Mouse (Mus musculus) hindbrain, embryonic 13.5 days (tissue): ENCODE measurements around the gene Ptbp1. TPM values are rescaled to one million over a fixed set of nuclear protein-coding genes. Genes with fewer than 3 reads are reported as not detected.

Experiments
- ATAC-seq: fragments of 200-750 bp; cut with Nextera tagmentation; 2 replicates; pipeline ENCODE4 v1.8.0; 2017; ENCODE audit warnings: moderate TSS enrichment; ENCODE audit not compliant: low FRiP score
- H3K27ac ChIP-seq: fragments of 300-500 bp; sonication (generic); 2 replicates; pipeline ENCODE4 v1.5.1; 2015; ENCODE audit warnings: inconsistent platforms, mild to moderate bottlenecking, moderate library complexity
- H3K27me3 ChIP-seq: fragments of 300-500 bp; sonication (generic); 2 replicates; pipeline ENCODE4 v1.6.1; 2015; ENCODE audit warnings: mild to moderate bottlenecking, inconsistent platforms
- H3K36me3 ChIP-seq: fragments of 300-500 bp; sonication (generic); 2 replicates; pipeline ENCODE4 v1.6.1; 2015; ENCODE audit warnings: mild to moderate bottlenecking, inconsistent platforms
- H3K4me1 ChIP-seq: fragments of 300-500 bp; sonication (generic); replicated peaks from 2 replicates; pipeline ENCODE4 v1.6.1; 2015; ENCODE audit warnings: inconsistent platforms
- H3K4me2 ChIP-seq: fragments of 300-500 bp; sonication (generic); 2 replicates; pipeline ENCODE4 v1.6.1; 2015; ENCODE audit warnings: inconsistent platforms, mild to moderate bottlenecking, moderate library complexity
- H3K4me3 ChIP-seq: fragments of 300-500 bp; sonication (generic); 2 replicates; pipeline ENCODE4 v1.5.1; 2015; ENCODE audit warnings: mild to moderate bottlenecking, inconsistent platforms
- H3K9ac ChIP-seq: fragments of 300-500 bp; sonication (generic); 2 replicates; pipeline ENCODE4 v1.6.1; 2015; ENCODE audit warnings: mild to moderate bottlenecking, inconsistent platforms
- H3K9me3 ChIP-seq: fragments of 300-500 bp; sonication (generic); 2 replicates; pipeline ENCODE4 v1.6.1; 2016; ENCODE audit warnings: inconsistent platforms
- WGBS: fragments of 180-500 bp; shearing (Covaris S2); methylation state at CpG from one replicate; pipeline ENCODE4 v1.1.7; 2015; 5-methylcytosine and 5-hydroxymethylcytosine counted together
- polyA plus RNA-seq: library from polyadenylated mRNA; unstranded; fragments of >200 nt; fragmentation: Nextera tagmentation; extraction: Ambion mirVana; gene quantifications from 2 replicates; pipeline ENCODE4 v1.2.1, GENCODE M21; 2015

Gene Ptbp1
- polyA plus RNA-seq, 1 experiment from 2014 or later = 86.0 TPM

GRCm38 (mm10) chr10:79862049-79862788 is 8.0 kb downstream of the Ptbp1 start:
- H3K27ac ChIP-seq = peak overlapping the region; percentile 46
- peak overlapping the region; percentile 2; the same call in 1 of the 2 replicates for H3K9ac ChIP-seq
- ATAC-seq = no peak
- H3K9me3 ChIP-seq = no peaks in the 10 kb centered on the region
- no peak overlapping the region for H3K4me2 ChIP-seq
- no peaks in the 10 kb centered on the region for H3K27me3 ChIP-seq
- peaks cover 72% of the 10 kb centered on the region for H3K4me1 ChIP-seq
- H3K36me3 ChIP-seq = peaks cover 92% of the 10 kb centered on the region
- H3K4me3 ChIP-seq = no peak overlapping the region
- WGBS = 79% methylated on average over 23 of the region's 23 CpGs

- Histone ChIP-seq H3K9me3 (no peaks in the 10 kb centered on the region), H3K4me2 (no peak overlapping the region), H3K27me3 (no peaks in the 10 kb centered on the region), H3K4me3 (no peak overlapping the region), H3K4me1 (peaks cover 69% of the 10 kb centered on the region), H3K9ac (no peak overlapping the region), H3K27ac (0 out of 2 replicates have a peak overlapping the region, but pooled peaks have one; percentile 46), H3K36me3 (peaks cover 88% of the 10 kb centered on the region)
- WGBS = 78% methylated on average over 10 of the region's 10 CpGs
- no peak for ATAC-seq
These were observed 8.7 kb downstream of the Ptbp1 start for GRCm38 (mm10) chr10:79862925-79863324.

- H3K27me3 ChIP-seq = no peaks in the 10 kb centered on the region
- no peak overlapping the region for H3K4me3 ChIP-seq
- H3K27ac ChIP-seq = peak overlapping the region; percentile 61
- peaks cover 88% of the 10 kb centered on the region for H3K36me3 ChIP-seq
- H3K9ac ChIP-seq = 0 out of 2 replicates have a peak overlapping the region, but pooled peaks have one; percentile 46
- 58% methylated on average over 10 of the region's 10 CpGs for whole genome bisulfite sequencing
- H3K4me2 ChIP-seq = no peak overlapping the region
- 0 out of 2 replicates have a peak, but pooled peaks have one; percentile 17 for ATAC-seq
- H3K9me3 ChIP-seq = no peaks in the 10 kb centered on the region
- H3K4me1 ChIP-seq = peaks cover 62% of the 10 kb centered on the region
These were observed 10.3 kb downstream of the Ptbp1 start for GRCm38 (mm10) chr10:79864351-79865188.

- no peak overlapping the region for H3K4me3 ChIP-seq
- no peaks in the 10 kb centered on the region for H3K9me3 ChIP-seq
- H3K36me3 ChIP-seq = peaks cover 88% of the 10 kb centered on the region
- peaks cover 62% of the 10 kb centered on the region for H3K4me1 ChIP-seq
- H3K27ac ChIP-seq = peak overlapping the region; percentile 61
- no peaks in the 10 kb centered on the region for H3K27me3 ChIP-seq
- ATAC-seq = no peak
- 70% methylated on average over 12 of the region's 12 CpGs for WGBS
- 0 out of 2 replicates have a peak overlapping the region, but pooled peaks have one; percentile 46 for H3K9ac ChIP-seq
- H3K4me2 ChIP-seq = no peak overlapping the region
These were observed 11.0 kb downstream of the Ptbp1 start for GRCm38 (mm10) chr10:79865189-79865601.

GRCm38 (mm10) chr10:79865801-79866295 is 11.6 kb downstream of the Ptbp1 start:
- H3K4me2 ChIP-seq = no peak overlapping the region
- H3K4me3 ChIP-seq = no peak overlapping the region
- 72% methylated on average over 19 of the region's 19 CpGs for WGBS
- ATAC-seq = peak; percentile 5; the same call in 1 of the 2 replicates
- peaks cover 64% of the 10 kb centered on the region for H3K4me1 ChIP-seq
- H3K27ac ChIP-seq = peak overlapping the region; percentile 61
- H3K9me3 ChIP-seq = no peaks in the 10 kb centered on the region
- H3K9ac ChIP-seq = peak overlapping the region; percentile 46; the same call in 1 of the 2 replicates
- no peaks in the 10 kb centered on the region for H3K27me3 ChIP-seq
- peaks cover 86% of the 10 kb centered on the region for H3K36me3 ChIP-seq

- Histone ChIP-seq H3K36me3 (peaks cover 86% of the 10 kb centered on the region), H3K27ac (0 out of 2 replicates have a peak overlapping the region, but pooled peaks have one; percentile 61), H3K27me3 (no peaks in the 10 kb centered on the region), H3K4me2 (no peak overlapping the region), H3K4me3 (no peak overlapping the region), H3K4me1 (peaks cover 66% of the 10 kb centered on the region), H3K9ac (0 out of 2 replicates have a peak overlapping the region, but pooled peaks have one; percentile 8), H3K9me3 (no peaks in the 10 kb centered on the region)
- ATAC-seq = no peak
- WGBS = 82% methylated on average over 11 of the region's 11 CpGs
These were observed 12.4 kb downstream of the Ptbp1 start for GRCm38 (mm10) chr10:79866601-79867000.

- peak overlapping the region; percentile 97; the same call in 1 of the 2 replicates for H3K9ac ChIP-seq
- peaks cover 42% of the 10 kb centered on the region for H3K36me3 ChIP-seq
- no peaks in the 10 kb centered on the region for H3K27me3 ChIP-seq
- no peak for ATAC-seq
- H3K27ac ChIP-seq = no peak overlapping the region
- WGBS = 93% methylated on average over 8 of the region's 8 CpGs
- peak overlapping the region; percentile 63 for H3K4me3 ChIP-seq
- H3K9me3 ChIP-seq = no peaks in the 10 kb centered on the region
- H3K4me2 ChIP-seq = peak overlapping the region; percentile 98
- H3K4me1 ChIP-seq = peaks cover 64% of the 10 kb centered on the region
These were observed 17.6 kb downstream of the Ptbp1 start for GRCm38 (mm10) chr10:79871845-79872244.

GRCm38 (mm10) chr10:79872862-79873261 is 18.6 kb downstream of the Ptbp1 start:
- H3K36me3 ChIP-seq = peaks cover 34% of the 10 kb centered on the region
- ATAC-seq = no peak

GRCm38 (mm10) chr10:79873313-79873712 is 19.1 kb downstream of the Ptbp1 start:
- 2% methylated on average over 6 of the region's 6 CpGs for WGBS
- peak; percentile 7; the same call in 1 of the 2 replicates for ATAC-seq
- Histone ChIP-seq H3K36me3 (peaks cover 32% of the 10 kb centered on the region), H3K4me3 (peak overlapping the region; percentile 63), H3K9ac (peak overlapping the region; percentile 97), H3K4me1 (peaks cover 56% of the 10 kb centered on the region), H3K9me3 (no peaks in the 10 kb centered on the region), H3K27ac (peak overlapping the region; percentile 96), H3K27me3 (no peaks in the 10 kb centered on the region), H3K4me2 (peak overlapping the region; percentile 98)

More at GRCm38 (mm10) chr10:79872862-79873261, 18.6 kb downstream of the Ptbp1 start:
- 42% methylated on average over 3 of the region's 3 CpGs for WGBS
- H3K9ac ChIP-seq = peak overlapping the region; percentile 97
- H3K4me3 ChIP-seq = peak overlapping the region; percentile 63
- H3K27me3 ChIP-seq = no peaks in the 10 kb centered on the region
- H3K9me3 ChIP-seq = no peaks in the 10 kb centered on the region
- peak overlapping the region; percentile 96 for H3K27ac ChIP-seq
- peak overlapping the region; percentile 98 for H3K4me2 ChIP-seq
- H3K4me1 ChIP-seq = peaks cover 56% of the 10 kb centered on the region

- Histone ChIP-seq H3K4me3 (peak overlapping the region; percentile 63), H3K4me2 (peak overlapping the region; percentile 98), H3K9ac (peak overlapping the region; percentile 97), H3K4me1 (peaks cover 54% of the 10 kb centered on the region), H3K27ac (peak overlapping the region; percentile 96), H3K27me3 (no peaks in the 10 kb centered on the region), H3K36me3 (peaks cover 30% of the 10 kb centered on the region), H3K9me3 (no peaks in the 10 kb centered on the region)
- peak; percentile 13 for ATAC-seq
- under 1% methylated on average over 26 of the region's 26 CpGs for WGBS
These were observed 19.6 kb downstream of the Ptbp1 start for GRCm38 (mm10) chr10:79873715-79874289.

GRCm38 (mm10) chr10:79874290-79874862 is 20.1 kb downstream of the Ptbp1 start, which contains the start of the genes Prtn3 and Plppr3:
TSS of gene Prtn3 (plus strand) at chr10:79874476.
TSS of gene Plppr3 (minus strand) at chr10:79874634.
- Histone ChIP-seq H3K4me1 (peaks cover 48% of the 10 kb centered on the region), H3K4me3 (peak within 1 kb of the TSS; percentile 63), H3K4me2 (peak within 1 kb of the TSS; percentile 98), H3K36me3 (peaks cover 25% of the 10 kb centered on the region), H3K27ac (peak within 1 kb of the TSS; percentile 96), H3K9me3 (no peaks in the 10 kb centered on the region), H3K27me3 (no peaks in the 10 kb centered on the region), H3K9ac (peak within 1 kb of the TSS; percentile 97)
- peak; percentile 91 for ATAC-seq
- WGBS = under 1% methylated on average over 42 of the region's 57 CpGs
